Comparison of ENCODE assay signal across 9 mouse cellular contexts in the genomic region with DNA sequence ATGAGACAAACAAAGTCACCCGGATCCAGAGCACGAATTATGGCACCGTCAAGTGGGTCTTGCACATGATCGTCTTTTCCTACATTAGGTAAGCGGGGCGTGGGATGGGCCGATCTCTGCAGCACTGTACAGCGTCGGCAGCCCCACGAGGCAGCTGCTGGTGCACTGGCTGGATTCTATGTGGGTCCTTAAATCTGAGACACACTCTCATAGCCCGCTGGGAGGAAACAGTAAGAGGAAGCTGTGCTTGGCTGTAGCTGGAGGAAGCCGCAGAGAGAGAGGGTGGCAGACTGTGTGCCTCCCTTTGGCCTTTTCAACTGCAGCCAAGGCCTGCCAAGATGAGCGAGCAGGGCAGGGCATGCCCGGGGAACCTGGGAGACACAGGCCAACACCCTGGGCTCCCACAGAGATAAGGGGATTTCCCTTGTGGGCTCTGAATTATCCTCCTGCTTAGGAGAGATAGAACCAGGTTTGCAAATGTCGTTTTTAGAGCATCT. TPM values are rescaled to one million over a fixed set of nuclear protein-coding genes. Genes with fewer than 3 reads are reported as not detected.
DNase-seq lines count a peak whose midpoint lies in the region; ATAC-seq and TF ChIP-seq lines count a peak whose summit lies in the region.
"Had no signal": no experiment of that assay in that cellular context is flagged by ENCODE, and none has a peak within 500 bp of the region (broad histone marks: within the 10 kb centered on the region; RNA-seq: fewer than 3 reads in every experiment).

No protein-coding gene starts in this region.

- no peak for TF ChIP-seq EP300 in heart, postnatal 0 days (IDR thresholded peaks at IDR 0.05; ENCODE audit: low read depth)

- H3K9me3 ChIP-seq in heart, postnatal 0 days (replicated peaks; ENCODE audit: control insufficient read depth, low read length) = no peaks in the 10 kb centered on the region
- H3K9me3 ChIP-seq in liver, embryonic 12.5 days (replicated peaks) = no peaks in the 10 kb centered on the region
- H3K9me3 ChIP-seq in neural tube, embryonic 12.5 days = no peaks in the 10 kb centered on the region

- no peaks in the 10 kb centered on the region for H3K27me3 ChIP-seq in heart, postnatal 0 days (ENCODE audit: control insufficient read depth, insufficient read depth, low read length)
- peaks cover 32% of the 10 kb centered on the region for H3K27me3 ChIP-seq in liver, embryonic 12.5 days (replicated peaks)
- H3K27me3 ChIP-seq in neural tube, embryonic 12.5 days (replicated peaks) = no peaks in the 10 kb centered on the region
- H3K27me3 ChIP-seq: Patski had no signal

- peak overlapping the region; percentile 2 for H3K27ac ChIP-seq in heart, postnatal 0 days (ENCODE audit: low read depth)
- H3K27ac ChIP-seq in liver, embryonic 12.5 days = no peak overlapping the region
- H3K27ac ChIP-seq in neural tube, embryonic 12.5 days = no peak overlapping the region

- 53% methylated on average over 15 of the region's 15 CpGs for WGBS in heart, postnatal 0 days
- WGBS in liver, embryonic 12.5 days (ENCODE audit: insufficient replicate concordance) = 22% methylated on average over 15 of the region's 15 CpGs
- WGBS in neural tube, embryonic 12.5 days = 69% methylated on average over 15 of the region's 15 CpGs

- H3K4me3 ChIP-seq in heart, postnatal 0 days (ENCODE audit: low read depth, low read length) = peak overlapping the region; percentile 12; the same call in 1 of the 2 replicates
- H3K4me3 ChIP-seq in liver, embryonic 12.5 days = no peak overlapping the region
- H3K4me3 ChIP-seq in neural tube, embryonic 12.5 days = no peak overlapping the region

- ATAC-seq in heart, postnatal 0 days (ENCODE audit: insufficient read depth, low read depth) = 0 out of 2 replicates have a peak, but pooled peaks have one; percentile 29
- peak; percentile 49 for ATAC-seq in liver, embryonic 12.5 days
- ATAC-seq in neural tube, embryonic 12.5 days (ENCODE audit: low FRiP score, low read depth) = no peak
- ATAC-seq: Patski had no signal

- TF ChIP-seq CTCF in heart, postnatal 0 days (IDR thresholded peaks at IDR 0.05; ENCODE audit: low read depth) = no peak

- H3K36me3 ChIP-seq in heart, postnatal 0 days (replicated peaks; ENCODE audit: control insufficient read depth, insufficient read depth, low read length) = no peaks in the 10 kb centered on the region
- no peaks in the 10 kb centered on the region for H3K36me3 ChIP-seq in liver, embryonic 12.5 days
- no peaks in the 10 kb centered on the region for H3K36me3 ChIP-seq in neural tube, embryonic 12.5 days

- DNase-seq in cerebellum, adult 11-12 months = peak; percentile 52
- DNase-seq in cerebellum, postnatal 14 days = no peak
- peak; percentile 47 to 56 for DNase-seq in right cerebral cortex, postnatal 10 days (ENCODE audit: low spot score in 2 of 2)
- no peak for DNase-seq in right cerebral cortex, postnatal 4 days
- no peak for DNase-seq in heart, postnatal 0 days (ENCODE audit: low spot score)
- DNase-seq in embryo, embryonic 10 days (ENCODE audit: low spot score) = no peak

- peak overlapping the region; percentile 29; the same call in 1 of the 2 replicates for H3K4me2 ChIP-seq in heart, postnatal 0 days (ENCODE audit: low read depth, low read length)
- H3K4me2 ChIP-seq in liver, embryonic 12.5 days = peak overlapping the region; percentile 27; the same call in 1 of the 2 replicates
- H3K4me2 ChIP-seq in neural tube, embryonic 12.5 days (replicated peaks) = peak overlapping the region; percentile 12; the same call in 1 of the 2 replicates

- 0 out of 2 replicates have a peak overlapping the region, but pooled peaks have one; percentile 21 for H3K9ac ChIP-seq in heart, postnatal 0 days (replicated peaks; ENCODE audit: low read depth, low read length)
- H3K9ac ChIP-seq in liver, embryonic 12.5 days = no peak overlapping the region
- H3K9ac ChIP-seq in neural tube, embryonic 12.5 days = no peak overlapping the region

- H3K4me1 ChIP-seq in heart, postnatal 0 days (ENCODE audit: control insufficient read depth, insufficient read depth) = no peaks in the 10 kb centered on the region; the same call in 1 of the 2 replicates
- H3K4me1 ChIP-seq in liver, embryonic 12.5 days = peaks cover 41% of the 10 kb centered on the region
- peaks cover 10% of the 10 kb centered on the region; the same call in 1 of the 2 replicates for H3K4me1 ChIP-seq in neural tube, embryonic 12.5 days

RNA-seq across cellular contexts. Expression of a gene that starts 0.4 kb away (rescaled TPM):
- total RNA-seq in heart, postnatal 0 days (2014; rRNA removed; ENCODE audit: low replicate concordance) = 2.7 and 4.4 TPM in 2 replicates
- polyA plus RNA-seq in heart, postnatal 0 days (2015; fragmentation: Nextera tagmentation; extraction: Ambion mirVana) = 1.6 and 2.2 TPM in 2 replicates
- polyA plus RNA-seq in liver, embryonic 12.5 days (2016; fragmentation: Nextera tagmentation; extraction: Ambion mirVana) = 1.1 and 1.2 TPM in 2 replicates
- 2.8 and 3.2 TPM in 2 replicates for polyA plus RNA-seq in neural tube, embryonic 12.5 days (2016; fragmentation: Nextera tagmentation; extraction: Ambion mirVana)

RNA-seq across cellular contexts. Expression of a gene that starts 29.8 kb away (rescaled TPM):
- 36.3 and 43.8 TPM in 2 replicates for total RNA-seq in heart, postnatal 0 days (2014; rRNA removed; ENCODE audit: low replicate concordance)
- 50.3 and 51.6 TPM in 2 replicates for polyA plus RNA-seq in heart, postnatal 0 days (2015; fragmentation: Nextera tagmentation; extraction: Ambion mirVana)
- polyA plus RNA-seq in liver, embryonic 12.5 days (2016; fragmentation: Nextera tagmentation; extraction: Ambion mirVana) = 4.6 and 7.0 TPM in 2 replicates
- 47.4 and 51.5 TPM in 2 replicates for polyA plus RNA-seq in neural tube, embryonic 12.5 days (2016; fragmentation: Nextera tagmentation; extraction: Ambion mirVana)

Comparison
In these comparisons a context has a peak if more than half of its experiments do, and no peak if none do; other contexts are left out.
1. DNase-seq: peak in cerebellum, adult 11-12 months (single experiment) and right cerebral cortex, postnatal 10 days (2 of 2); none in cerebellum, postnatal 14 days (0 of 2), right cerebral cortex, postnatal 4 days (single experiment), heart, postnatal 0 days (single experiment) and embryo, embryonic 10 days (single experiment).
2. Peak in every context shown above with its lines, with median percentiles within 50 percentile points of each other: H3K4me2 ChIP-seq.